Mouse (Mus musculus) left cerebral cortex, postnatal 4 days (tissue): ENCODE data around the gene Naglu. TPM values are rescaled to one million over a fixed set of nuclear protein-coding genes. Genes with fewer than 3 reads are reported as not detected.

Experiments
- DNase-seq: peaks from one replicate; pipeline ENCODE4 v3.0.0-alpha.2; 2022
- intact Hi-C: fragments of 180-260 bp; cut with DNase I; formaldehyde crosslinking; loops from one replicate; pipeline ENCODE4 v1.15.1; 2025
- total RNA-seq, 2 experiments: library from RNA; stranded (reverse); gene quantifications; 2 replicates each; pipeline ENCODE4 v1.2.3; 2021

Naglu gene
- total RNA-seq, 2 experiments from 2014 or later: 8.3 to 9.6 TPM

- DNase-seq: no peak
- intact Hi-C loops: no loop called here
Observed at GRCm38 (mm10) chr11:101056885-101057284, 12.9 kb upstream of the Naglu start.

DNA sequence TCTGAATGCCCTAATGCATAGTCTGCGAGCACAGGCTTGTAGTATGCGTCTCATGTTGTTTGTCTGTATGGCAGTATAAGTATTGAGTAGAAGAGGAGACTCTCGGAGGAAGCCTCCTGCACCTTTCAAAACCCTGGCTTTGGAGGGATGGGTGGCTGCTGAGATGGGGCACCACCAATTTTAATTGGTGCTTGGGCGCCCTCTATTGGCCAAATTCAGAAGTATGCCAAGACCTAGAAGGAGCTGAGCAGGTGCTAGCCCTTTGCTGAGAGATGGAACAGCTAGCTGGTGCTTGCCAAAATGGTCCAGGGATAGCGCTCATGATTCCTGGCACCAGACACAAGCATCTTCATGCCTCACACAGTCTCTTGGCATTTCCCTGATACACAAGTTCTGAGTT, 12.0 kb upstream of the Naglu start:
- peak; percentile 88 for DNase-seq
- intact Hi-C loops: no loop called here

DNA sequence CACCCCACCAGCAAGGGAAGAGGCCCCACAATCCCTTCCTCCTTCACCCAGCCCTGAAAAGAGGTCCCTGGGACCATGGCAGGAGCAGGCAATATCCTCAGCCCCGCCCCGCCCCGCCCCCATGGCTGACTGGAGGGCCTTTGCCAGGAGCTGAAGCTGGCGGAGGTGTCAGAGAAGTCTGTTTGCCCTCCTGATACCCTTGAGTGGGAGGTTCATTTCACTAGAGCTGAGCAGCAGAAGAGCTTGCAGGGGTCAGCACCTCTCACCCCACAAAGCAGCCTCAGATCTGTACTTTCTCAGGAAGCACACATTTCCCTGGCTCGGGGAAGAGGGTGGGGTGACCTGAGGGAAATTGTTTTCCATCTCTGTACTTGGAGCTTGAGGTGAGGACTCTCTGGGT, 11.1 kb upstream of the Naglu start:
- intact Hi-C loops: no loop called here
- no peak for DNase-seq

GRCm38 (mm10) chr11:101059473-101059872, 10.3 kb upstream of the Naglu start:
- no peak for DNase-seq
- intact Hi-C loops: no loop called here

GRCm38 (mm10) chr11:101060126-101060525, 9.7 kb upstream of the Naglu start:
- intact Hi-C loops: no loop called here
- DNase-seq: peak; percentile 53

- no peak for DNase-seq
- intact Hi-C loops: no loop called here
Observed at GRCm38 (mm10) chr11:101061049-101061448, 8.8 kb upstream of the Naglu start.

GRCm38 (mm10) chr11:101062165-101062884, 7.5 kb upstream of the Naglu start:
- no peak for DNase-seq
- intact Hi-C loops: no loop called here

DNA sequence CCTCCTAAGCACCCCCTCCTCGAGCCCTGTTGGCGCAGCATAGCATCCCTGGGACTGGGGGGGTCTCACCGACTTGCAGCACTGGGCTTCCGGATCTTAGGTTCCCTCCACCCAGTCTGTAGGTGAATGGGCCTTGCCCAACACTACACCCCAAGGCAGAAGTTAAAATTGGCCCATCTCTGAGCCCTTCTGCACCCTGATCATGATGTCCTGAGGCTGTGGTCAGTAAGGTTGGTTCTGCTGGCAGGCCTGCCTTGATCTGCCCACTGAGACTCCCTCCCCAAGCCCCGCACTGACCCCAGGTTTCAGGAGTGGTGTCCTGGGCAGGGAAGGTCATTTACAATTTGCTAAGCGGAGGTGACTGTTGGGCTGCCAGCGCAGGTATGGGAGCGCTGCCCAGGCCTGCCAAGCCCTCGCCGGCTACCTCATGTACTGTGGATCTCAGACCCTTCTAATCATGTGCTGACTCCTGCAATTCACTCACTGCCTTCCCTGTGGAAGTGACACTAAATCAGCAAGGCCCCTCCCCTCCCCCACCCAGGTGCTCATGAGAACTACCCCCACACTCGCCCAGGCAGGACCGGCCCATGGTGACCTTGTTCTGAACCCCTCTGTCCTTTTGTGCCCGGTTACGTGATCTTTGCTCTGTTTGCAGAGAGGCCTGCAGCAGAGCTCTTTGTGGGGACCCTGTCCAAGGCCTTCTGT, 6.7 kb upstream of the Naglu start:
- intact Hi-C loops: no loop called here
- no peak for DNase-seq

DNA sequence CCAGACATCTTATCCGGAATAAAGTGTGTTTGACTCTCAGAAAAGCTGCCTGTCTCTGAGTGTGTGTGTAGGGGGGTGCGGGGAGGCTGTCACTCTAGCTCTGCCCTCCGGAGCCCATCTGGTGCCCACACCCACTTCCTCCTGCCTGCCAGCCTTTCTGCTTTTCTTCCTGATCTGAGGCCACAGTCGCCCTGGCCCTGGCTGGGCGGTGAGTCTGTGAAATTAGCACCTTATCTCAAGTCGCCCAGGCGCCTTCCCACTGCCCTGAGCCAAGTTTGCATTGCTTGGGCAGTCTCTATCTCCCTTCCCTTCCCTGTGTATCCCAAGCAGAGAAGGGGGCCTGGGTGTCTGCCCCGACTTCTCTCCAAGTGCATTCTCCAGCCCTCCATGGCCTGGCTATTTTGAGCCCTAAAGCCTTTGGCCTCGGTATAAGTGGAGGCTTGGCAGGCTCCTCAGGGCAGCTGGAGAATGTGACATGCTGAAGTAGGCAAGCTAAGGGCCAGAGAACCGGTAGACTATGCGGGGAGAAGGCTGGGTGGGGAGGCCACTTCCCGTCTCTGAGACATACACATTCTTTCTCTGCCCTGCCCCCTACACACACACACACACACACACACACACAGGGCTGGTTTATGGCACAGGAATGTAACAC, 6.0 kb upstream of the Naglu start:
- DNase-seq: peak; percentile 70
- intact Hi-C loops: no loop called here

DNA sequence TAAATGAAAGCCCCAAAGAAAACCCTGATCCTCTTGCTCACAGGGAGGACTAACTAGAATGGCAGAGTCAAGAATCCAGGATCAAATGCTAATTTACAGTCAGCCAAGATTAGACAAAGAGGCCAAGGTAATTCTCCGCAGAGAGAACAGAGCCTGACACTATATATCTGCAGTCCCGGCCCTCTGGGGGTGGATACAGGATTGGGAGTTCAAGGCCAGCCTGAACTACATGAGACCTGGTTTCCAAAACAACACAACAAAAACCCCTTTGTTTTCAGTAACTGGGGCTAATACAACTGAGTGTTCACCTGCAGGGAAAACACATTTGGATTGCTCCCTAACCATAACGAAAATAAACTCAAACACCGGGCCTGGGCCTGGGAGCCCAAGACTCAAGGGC, 5.3 kb upstream of the Naglu start:
- intact Hi-C loops: no loop called here
- DNase-seq: no peak

GRCm38 (mm10) chr11:101065002-101065401, 4.8 kb upstream of the Naglu start:
- DNase-seq: no peak
- intact Hi-C loops: loop anchor here (5.0 kb wide), 1 partner anchor 83 kb away; no protein-coding TSS in a partner anchor

DNA sequence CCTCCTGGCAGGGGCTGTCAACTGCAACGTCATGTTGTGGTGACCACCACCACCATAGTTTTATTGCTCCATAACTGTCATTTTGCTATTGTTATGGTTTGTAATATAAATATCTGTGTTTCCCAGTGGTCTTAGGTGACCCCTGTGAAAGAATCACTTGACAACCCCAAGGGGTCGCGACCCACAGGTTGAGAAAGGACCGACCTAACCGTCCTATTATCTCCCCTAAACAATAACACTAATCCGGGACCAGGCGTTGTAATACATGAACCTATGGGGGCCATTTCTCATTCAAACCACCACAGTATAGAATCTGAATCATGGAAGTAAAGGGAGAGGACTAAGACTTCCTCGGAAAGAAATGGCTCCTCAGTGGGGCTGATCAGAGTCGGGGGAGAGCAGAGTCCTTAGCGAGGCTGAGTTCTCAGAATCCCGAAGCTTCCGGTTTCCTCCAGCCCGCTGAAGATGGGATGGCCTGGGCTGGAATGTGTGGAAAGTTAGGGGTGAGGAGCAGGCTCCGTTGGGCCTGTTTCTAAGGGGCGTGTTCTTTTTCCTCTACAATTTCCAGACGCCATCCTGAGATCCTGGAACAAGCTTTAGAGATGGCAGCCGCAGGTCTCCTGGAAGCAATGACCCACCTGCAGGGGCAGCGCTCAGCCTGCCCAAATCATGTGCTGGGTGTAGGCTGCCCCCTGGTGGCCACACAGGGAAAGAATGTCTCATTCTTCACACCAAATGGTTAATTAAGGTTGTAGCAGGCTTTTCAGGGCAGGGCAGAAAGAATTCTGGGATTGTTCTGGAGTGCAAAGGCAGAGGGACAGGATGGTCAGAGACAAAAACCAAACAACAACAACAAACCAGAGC, 3.0 kb upstream of the Naglu start:
- intact Hi-C loops: loop anchor here (5.0 kb wide), 1 partner anchor 84 kb away; no protein-coding TSS in a partner anchor
- peak; percentile 92 for DNase-seq

- DNase-seq: no peak
- intact Hi-C loops: no loop called here
Observed at GRCm38 (mm10) chr11:101070189-101070527, 346 bp downstream of the Naglu start.

DNA sequence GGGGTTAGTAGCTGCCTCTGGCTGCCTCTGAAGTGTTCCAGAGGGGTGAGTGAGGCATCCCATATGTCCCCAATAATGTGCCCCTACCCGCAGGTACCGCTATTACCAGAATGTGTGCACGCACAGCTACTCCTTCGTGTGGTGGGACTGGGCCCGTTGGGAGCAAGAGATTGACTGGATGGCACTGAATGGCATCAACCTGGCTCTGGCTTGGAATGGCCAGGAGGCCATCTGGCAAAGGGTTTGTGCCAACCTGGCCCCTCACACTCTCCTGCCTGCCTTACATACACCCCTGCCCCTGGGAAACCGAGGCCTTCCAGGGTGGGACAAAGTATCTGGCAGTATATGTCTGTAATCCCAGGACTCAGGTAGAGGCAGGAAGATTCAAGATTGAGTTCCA, 1.2 kb downstream of the Naglu start:
- intact Hi-C loops: no loop called here
- DNase-seq: peak; percentile 43

DNA sequence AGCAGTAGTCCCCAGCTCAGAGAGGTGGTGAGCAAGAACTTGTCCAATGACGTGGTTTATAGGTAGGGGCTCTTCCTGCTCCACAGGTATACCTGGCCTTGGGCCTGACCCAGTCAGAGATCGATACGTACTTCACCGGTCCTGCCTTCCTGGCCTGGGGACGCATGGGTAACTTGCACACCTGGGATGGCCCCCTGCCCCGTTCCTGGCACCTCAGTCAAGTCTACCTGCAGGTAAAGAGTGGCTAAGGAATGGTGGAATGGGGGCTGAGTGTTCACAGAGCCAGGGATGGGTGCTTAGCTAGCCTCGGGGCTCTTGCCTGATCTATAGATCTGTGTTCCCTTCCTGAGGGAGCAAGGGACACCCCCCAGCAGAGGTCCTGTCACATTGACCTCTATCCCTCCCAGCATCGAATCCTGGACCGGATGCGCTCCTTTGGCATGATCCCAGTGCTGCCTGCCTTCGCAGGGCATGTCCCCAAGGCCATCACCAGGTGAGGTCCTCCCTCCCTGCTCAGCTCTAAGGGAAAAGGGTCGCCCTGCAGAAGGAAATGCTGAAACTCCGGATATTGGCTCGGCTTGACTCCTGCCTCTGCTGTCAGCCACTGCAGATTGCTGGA, 2.1 kb downstream of the Naglu start:
- no peak for DNase-seq
- intact Hi-C loops: no loop called here

GRCm38 (mm10) chr11:101078121-101078520, 8.3 kb downstream of the Naglu start, which contains the start of gene Hsd17b1:
TSS of gene Hsd17b1 (plus strand) at chr11:101078411.
- intact Hi-C loops: no loop called here
- DNase-seq: no peak

DNA sequence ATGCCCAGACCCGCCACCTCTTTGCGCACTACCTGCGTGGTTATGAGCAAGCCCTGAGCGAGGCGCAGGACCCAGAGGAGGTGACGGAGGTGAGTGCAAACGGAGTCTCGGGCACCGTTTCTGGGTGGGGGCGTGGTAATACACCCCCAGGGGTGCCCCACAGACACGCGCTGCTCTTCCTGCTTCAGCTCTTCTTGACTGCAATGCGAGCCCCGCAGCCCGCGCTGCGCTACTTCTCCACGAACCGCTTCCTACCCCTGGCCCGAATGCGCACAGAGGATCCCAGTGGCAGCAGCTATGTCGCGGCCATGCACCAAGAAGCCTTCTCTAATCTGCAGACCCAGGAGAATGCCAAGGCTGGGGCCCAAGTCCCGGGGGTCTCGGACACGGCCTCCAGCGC, 9.9 kb downstream of the Naglu start:
- intact Hi-C loops: no loop called here
- DNase-seq: no peak

DNA sequence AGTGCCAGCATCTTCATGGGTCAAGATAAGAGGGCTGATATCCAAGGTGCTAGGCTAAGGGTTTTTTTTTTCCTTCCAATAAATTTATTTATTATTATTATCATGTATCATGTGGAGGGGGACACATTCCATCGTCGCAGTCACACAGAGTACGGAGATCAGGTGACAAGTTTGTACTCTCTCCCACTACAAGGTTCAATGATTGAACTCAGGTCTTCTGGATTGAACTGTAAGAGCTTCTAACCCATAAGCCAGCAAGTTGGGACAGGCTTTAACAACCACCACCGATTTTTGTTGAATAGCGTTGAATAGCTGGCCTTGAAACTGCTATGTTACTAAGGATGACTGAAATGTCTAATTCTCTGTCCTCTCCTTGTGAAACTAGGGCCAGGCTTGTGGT, 10.6 kb downstream of the Naglu start:
- intact Hi-C loops: no loop called here
- no peak for DNase-seq

DNA sequence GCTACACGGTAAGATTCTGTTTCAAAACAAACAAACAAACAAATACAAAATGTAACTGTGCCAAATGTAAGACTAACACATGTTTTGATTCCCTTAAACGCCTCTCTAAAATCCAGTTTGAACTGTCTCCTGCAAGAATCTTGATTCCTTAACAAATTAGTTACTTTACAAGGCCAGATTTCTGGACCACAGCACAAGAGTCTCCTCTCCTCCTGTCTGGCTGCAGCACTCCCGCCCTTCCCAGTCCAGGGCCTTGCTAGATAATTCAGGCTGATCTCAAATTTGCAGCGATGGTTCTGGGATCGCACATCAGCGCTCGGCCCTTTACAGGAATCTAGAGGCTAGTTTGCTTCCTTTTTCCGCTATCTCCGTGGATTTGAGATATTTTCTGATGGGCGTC, 11.8 kb downstream of the Naglu start:
- no peak for DNase-seq
- intact Hi-C loops: no loop called here
